Mouse (Mus musculus) lung, postnatal 0 days (tissue): ENCODE results near the gene Olfr372. TPM values are rescaled to one million over a fixed set of nuclear protein-coding genes. Genes with fewer than 3 reads are reported as not detected.
"Not testable (repeated sequence)": the region's sequence is repeated elsewhere in the genome, so short reads cannot be mapped to it uniquely, and the experiment has no call there.

ENCODE experiments used
- ATAC-seq: fragments of 200-750 bp; cut with Nextera tagmentation; 2 replicates; pipeline ENCODE4 v1.8.0; 2017; ENCODE audit warnings: moderate library complexity
- DNase-seq: peaks from one replicate; pipeline ENCODE4 v3.0.0-alpha.2; 2016; ENCODE audit warnings: low spot score
- H3K27ac ChIP-seq: fragments of 300-500 bp; sonication (generic); 2 replicates; pipeline ENCODE4 v1.5.1; 2014; ENCODE audit warnings: antibody characterized with exemption, mild to moderate bottlenecking, low read length, mixed read lengths
- H3K27me3 ChIP-seq: fragments of 300-500 bp; sonication (generic); replicated peaks from 2 replicates; pipeline ENCODE4 v1.6.1; 2014; ENCODE audit warnings: low read length, mixed read lengths; ENCODE audit not compliant: insufficient read depth
- H3K36me3 ChIP-seq: fragments of 300-500 bp; sonication (generic); 2 replicates; pipeline ENCODE4 v1.6.1; 2014; ENCODE audit warnings: low read length, mixed read lengths; ENCODE audit not compliant: insufficient read depth
- H3K4me1 ChIP-seq: fragments of 300-500 bp; sonication (generic); 2 replicates; pipeline ENCODE4 v1.6.1; 2014; ENCODE audit warnings: antibody characterized with exemption, low read depth, low read length, mixed read lengths; ENCODE audit not compliant: insufficient read depth
- H3K4me2 ChIP-seq: fragments of 300-500 bp; sonication (generic); replicated peaks from 2 replicates; pipeline ENCODE4 v1.6.1; 2014; ENCODE audit warnings: low read depth, mild to moderate bottlenecking, low read length, moderate library complexity, mixed read lengths
- H3K4me3 ChIP-seq: fragments of 300-500 bp; sonication (generic); 2 replicates; pipeline ENCODE4 v1.5.1; 2014; ENCODE audit warnings: low read depth, low read length
- H3K9ac ChIP-seq: fragments of 300-500 bp; sonication (generic); replicated peaks from 2 replicates; pipeline ENCODE4 v1.6.1; 2014; ENCODE audit warnings: low read depth, mild to moderate bottlenecking
- H3K9me3 ChIP-seq: fragments of 300-500 bp; sonication (generic); 2 replicates; pipeline ENCODE4 v1.6.1; 2016; ENCODE audit warnings: low read length, mixed read lengths
- CTCF ChIP-seq: IDR thresholded peaks from 2 replicates; pipeline ENCODE4 v1.5.1; 2016; ENCODE audit warnings: antibody characterized with exemption, mild to moderate bottlenecking
- EP300 ChIP-seq: IDR thresholded peaks from 2 replicates; pipeline ENCODE4 v1.6.1; 2016; ENCODE audit warnings: antibody characterized with exemption, mild to moderate bottlenecking, control low read depth
- WGBS: fragments of 180-500 bp; shearing (Covaris S2); extraction: QIAGEN DNeasy Blood & Tissue Kit; methylation state at CpG from one replicate; pipeline ENCODE4 v1.1.7; 2014; 5-methylcytosine and 5-hydroxymethylcytosine counted together
- polyA plus RNA-seq: library from polyadenylated mRNA; unstranded; fragments of >200 nt; fragmentation: Nextera tagmentation; extraction: Ambion mirVana; gene quantifications from 2 replicates; pipeline ENCODE4 v1.2.1, GENCODE M21; 2015

The Olfr372 gene
- polyA plus RNA-seq, 1 experiment from 2014 or later = not detected

DNA sequence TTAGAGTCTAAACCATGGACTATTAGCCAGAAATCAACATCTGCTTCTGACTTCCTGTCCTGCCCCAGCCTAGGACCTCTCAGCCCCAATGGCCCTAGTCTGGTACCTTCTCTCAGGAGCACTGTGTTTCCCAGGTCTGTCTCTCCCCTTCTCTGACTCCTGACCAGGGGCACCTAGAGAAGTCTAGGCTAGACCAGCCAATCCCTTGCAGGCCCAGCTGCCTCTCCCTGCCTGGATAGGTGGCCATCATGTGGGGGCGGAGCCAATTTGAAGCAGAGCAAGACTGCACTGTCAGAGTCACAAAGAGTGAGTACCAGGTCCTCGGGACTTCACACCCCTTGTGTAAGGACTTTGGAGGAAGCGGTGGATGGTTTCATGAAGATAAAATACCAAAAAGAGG lies 31.5 kb upstream of the Olfr372 start, which contains the start of gene Cyp4f18:
Cyp4f18 (minus strand) TSS at position 154 of the 400 bp plus-strand sequence.
- no peak within 1 kb of the TSS for H3K27ac ChIP-seq
- H3K9me3 ChIP-seq = no peaks in the 10 kb centered on the region
- H3K9ac ChIP-seq = no peak within 1 kb of the TSS
- TF ChIP-seq CTCF (no peak), EP300 (no peak)
- DNase-seq = no peak
- H3K4me1 ChIP-seq = no peaks in the 10 kb centered on the region
- no peak within 1 kb of the TSS for H3K4me3 ChIP-seq
- peak; percentile 19; the same call in 1 of the 2 replicates for ATAC-seq
- no peaks in the 10 kb centered on the region for H3K27me3 ChIP-seq
- 65% methylated on average over 3 of the region's 3 CpGs for WGBS
- H3K4me2 ChIP-seq = 0 out of 2 replicates have a peak within 1 kb of the TSS, but pooled peaks have one; percentile 5
- no peaks in the 10 kb centered on the region for H3K36me3 ChIP-seq

DNA sequence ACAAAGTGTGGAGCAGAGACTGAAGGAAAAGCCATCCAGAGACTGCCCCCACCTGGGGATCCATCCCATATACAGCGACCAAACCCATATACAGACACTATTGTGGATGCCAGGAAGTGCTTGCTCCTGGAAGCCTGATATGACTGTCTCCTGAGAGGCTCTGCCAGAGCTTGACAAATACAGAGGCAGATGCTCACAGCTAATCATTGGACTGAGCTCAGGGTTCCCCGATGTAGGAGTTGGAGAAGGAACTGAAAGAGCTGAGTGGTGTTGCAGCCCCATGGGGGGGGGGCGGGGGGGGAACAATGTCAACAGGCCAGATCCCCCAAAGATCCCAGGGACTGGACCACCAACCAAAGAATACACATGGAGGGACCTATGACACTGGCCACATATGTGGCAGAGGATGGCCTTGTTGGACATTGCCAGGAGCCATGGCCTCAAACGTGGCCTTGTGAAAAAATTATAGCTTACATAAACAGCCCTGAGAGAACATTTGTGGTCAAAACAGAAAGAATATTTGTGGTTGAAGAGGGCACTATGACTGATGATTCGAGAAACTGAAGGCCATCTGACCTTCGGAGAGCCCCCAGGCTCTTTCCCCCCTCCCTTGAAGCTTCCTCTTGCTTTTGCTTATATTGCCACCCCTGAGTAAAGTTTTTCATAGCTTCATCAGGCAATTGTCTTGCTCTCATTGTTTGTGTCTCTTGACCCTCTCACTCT lies 27.4 kb upstream of the Olfr372 start:
- not testable (repeated sequence) for H3K4me2 ChIP-seq, H3K4me3 ChIP-seq, H3K27me3 ChIP-seq, DNase-seq, H3K9me3 ChIP-seq, ATAC-seq, H3K9ac ChIP-seq, H3K4me1 ChIP-seq, H3K27ac ChIP-seq, H3K36me3 ChIP-seq
- WGBS = 51% methylated on average over 6 of the region's 6 CpGs

DNA sequence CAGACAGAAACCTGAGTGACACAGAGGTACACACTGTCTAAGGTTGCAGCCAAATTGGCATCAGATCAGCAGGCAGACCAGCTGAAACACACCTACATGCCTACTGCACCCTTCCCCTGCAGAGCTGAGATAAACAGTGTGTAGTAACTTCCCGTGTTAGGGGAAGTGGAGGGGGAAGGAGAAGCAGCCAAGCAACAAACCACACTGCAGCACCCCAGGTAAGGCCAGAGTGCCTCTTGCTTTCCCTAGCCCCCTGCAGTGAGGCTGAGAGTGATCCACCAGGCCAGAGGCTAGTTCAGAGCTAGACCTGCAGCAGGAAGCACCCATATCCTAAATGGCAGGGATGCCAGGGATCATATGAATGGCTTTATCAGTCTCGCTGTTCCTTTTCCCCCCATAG lies 23.7 kb upstream of the Olfr372 start:
- 38% methylated on average over 2 of the region's 2 CpGs for WGBS
- H3K27ac ChIP-seq, H3K4me2 ChIP-seq, H3K27me3 ChIP-seq, H3K36me3 ChIP-seq, H3K4me3 ChIP-seq, DNase-seq, H3K9me3 ChIP-seq, ATAC-seq, H3K4me1 ChIP-seq, H3K9ac ChIP-seq: not testable (repeated sequence)

DNA sequence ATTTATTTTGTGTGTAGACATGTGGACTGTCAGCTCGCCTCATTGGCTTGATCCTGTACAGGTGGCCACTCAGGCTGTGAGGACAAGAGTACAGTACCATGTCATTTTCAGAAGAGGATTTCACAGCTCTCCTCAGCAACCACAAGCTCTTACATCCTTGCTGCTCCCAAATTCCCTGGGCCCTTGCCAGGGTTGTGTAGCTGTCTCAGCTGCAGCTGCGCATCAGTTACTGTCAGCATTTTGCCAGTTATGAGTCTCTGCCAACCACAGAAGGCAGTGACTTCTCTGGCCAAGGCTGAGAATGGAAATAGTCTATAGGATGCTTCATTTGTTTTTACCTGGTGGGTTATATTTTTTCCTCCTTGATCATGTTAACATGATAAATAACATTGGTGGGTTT lies 22.9 kb upstream of the Olfr372 start:
- no peaks in the 10 kb centered on the region for H3K27me3 ChIP-seq
- H3K9me3 ChIP-seq = no peaks in the 10 kb centered on the region
- no peak for TF ChIP-seq EP300
- no peak for TF ChIP-seq CTCF
- no peaks in the 10 kb centered on the region for H3K36me3 ChIP-seq
- DNase-seq (no peak), ATAC-seq (no peak)
- no peak overlapping the region for H3K27ac ChIP-seq
- no peaks in the 10 kb centered on the region for H3K4me1 ChIP-seq
- H3K4me2 ChIP-seq = no peak overlapping the region
- no peak overlapping the region for H3K9ac ChIP-seq
- 68% methylated on average over 2 of the region's 2 CpGs for WGBS
- no peak overlapping the region for H3K4me3 ChIP-seq

DNA sequence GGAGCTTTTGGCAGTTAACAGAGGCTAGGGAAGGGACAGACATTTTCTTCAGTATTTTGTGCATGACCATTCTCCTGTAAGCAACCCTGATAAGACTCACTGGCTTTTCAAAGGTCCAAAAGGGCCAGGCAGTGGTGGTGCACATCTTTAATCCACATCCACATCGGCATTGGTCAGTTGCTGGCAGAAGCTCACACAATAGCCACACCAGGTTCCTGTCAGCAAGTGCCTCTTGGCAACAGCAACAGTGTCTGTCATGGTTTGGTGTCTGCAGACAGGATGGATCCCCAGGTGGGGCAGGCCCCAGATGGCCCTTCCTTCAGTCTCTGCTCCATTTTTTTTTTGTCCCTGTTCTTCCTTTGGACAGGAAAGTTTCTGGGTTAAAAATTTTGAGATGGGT lies 22.0 kb upstream of the Olfr372 start:
- H3K27ac ChIP-seq, H3K36me3 ChIP-seq, H3K9me3 ChIP-seq, H3K27me3 ChIP-seq, DNase-seq, H3K4me1 ChIP-seq, H3K9ac ChIP-seq, H3K4me2 ChIP-seq, H3K4me3 ChIP-seq, ATAC-seq: not testable (repeated sequence)
- 70% methylated on average over 1 of the region's 1 CpGs for WGBS

DNA sequence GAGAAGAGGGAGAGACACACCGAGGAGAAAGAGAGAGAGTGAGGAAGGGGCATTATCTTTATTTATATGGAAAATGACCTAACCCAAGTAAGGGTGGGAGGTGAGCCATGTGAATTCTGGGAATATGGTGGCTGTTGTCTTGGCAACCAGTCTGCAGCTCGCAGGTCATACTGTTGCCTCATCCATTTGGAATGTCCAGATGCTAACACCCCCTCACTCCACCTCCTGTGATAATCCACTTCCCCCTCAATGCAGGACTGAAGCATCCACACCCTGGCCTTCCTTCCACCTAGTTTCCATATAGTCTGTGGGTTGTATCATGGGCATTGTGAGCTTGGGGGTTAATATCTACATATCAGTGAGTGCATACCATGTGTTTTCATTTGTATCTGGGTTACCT lies 21.2 kb upstream of the Olfr372 start:
- H3K36me3 ChIP-seq = no peaks in the 10 kb centered on the region
- H3K4me3 ChIP-seq = no peak overlapping the region
- DNase-seq = no peak
- TF ChIP-seq EP300 (no peak), CTCF (no peak)
- no peak overlapping the region for H3K9ac ChIP-seq
- no peaks in the 10 kb centered on the region for H3K27me3 ChIP-seq
- H3K9me3 ChIP-seq = no peaks in the 10 kb centered on the region
- WGBS = 50% methylated on average over 2 of the region's 2 CpGs
- H3K4me2 ChIP-seq = no peak overlapping the region
- no peak for ATAC-seq
- no peak overlapping the region for H3K27ac ChIP-seq
- no peaks in the 10 kb centered on the region for H3K4me1 ChIP-seq

DNA sequence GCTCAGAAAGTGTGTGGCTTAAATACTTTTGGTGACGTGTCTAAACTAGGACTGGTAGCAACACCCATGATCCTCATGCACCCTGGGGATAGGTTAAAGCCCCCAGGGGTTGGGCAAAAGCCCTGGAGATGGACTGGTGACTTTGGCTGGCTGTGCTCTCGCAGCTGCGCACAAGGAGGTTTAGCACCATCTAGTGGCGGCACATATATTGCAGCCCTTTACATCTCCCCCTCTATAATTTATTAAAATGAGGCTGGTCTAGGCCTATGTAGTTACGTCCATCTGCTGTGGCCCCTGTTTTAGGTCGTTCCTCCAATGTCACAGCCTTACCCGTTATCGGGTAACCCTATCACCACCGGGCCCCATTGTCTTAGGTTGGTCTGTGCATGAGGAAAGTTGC lies 16.1 kb upstream of the Olfr372 start:
- not testable (repeated sequence) for H3K4me3 ChIP-seq, H3K4me1 ChIP-seq, H3K9me3 ChIP-seq, H3K4me2 ChIP-seq, H3K9ac ChIP-seq, DNase-seq, ATAC-seq, H3K27ac ChIP-seq, H3K27me3 ChIP-seq, H3K36me3 ChIP-seq
- 25% methylated on average over 4 of the region's 9 CpGs for WGBS
